Mouse (Mus musculus) liver, adult 2 months (tissue): ENCODE measurements at regions not wholly inside any gene's neighbourhood (a gene's known extent, or its start where the extent isn't known, plus 50 kb on each side); places are given as distances from the start of the nearest gene placed in this dataset.

Experiments used
- CTCF ChIP-seq: fragments of 200-500 bp; IDR thresholded peaks from 2 replicates; pipeline ENCODE4 v1.5.1; 2011; ENCODE audit warnings: low read depth, low read length, control low read depth
- POLR2A ChIP-seq: fragments of 200-500 bp; IDR thresholded peaks from 2 replicates; pipeline ENCODE4 v1.6.1; 2011; ENCODE audit warnings: low read length, control low read depth; ENCODE audit not compliant: insufficient read depth; ENCODE audit errors: extremely low read depth

GRCm38 (mm10) chr9:27478346-27478745 is 81.7 kb downstream of the Spata19 start:
- no peak for TF ChIP-seq CTCF
- no peak for TF ChIP-seq POLR2A
